Mouse (Mus musculus) right cerebral cortex, postnatal 14 days (tissue): ENCODE data around the gene Slc9a4.
"Not testable (repeated sequence)": the region's sequence is repeated elsewhere in the genome, so short reads cannot be mapped to it uniquely, and the experiment has no call there.

Experiments
- DNase-seq: peaks from one replicate; pipeline ENCODE4 v3.0.0; 2022

The Slc9a4 gene

DNA sequence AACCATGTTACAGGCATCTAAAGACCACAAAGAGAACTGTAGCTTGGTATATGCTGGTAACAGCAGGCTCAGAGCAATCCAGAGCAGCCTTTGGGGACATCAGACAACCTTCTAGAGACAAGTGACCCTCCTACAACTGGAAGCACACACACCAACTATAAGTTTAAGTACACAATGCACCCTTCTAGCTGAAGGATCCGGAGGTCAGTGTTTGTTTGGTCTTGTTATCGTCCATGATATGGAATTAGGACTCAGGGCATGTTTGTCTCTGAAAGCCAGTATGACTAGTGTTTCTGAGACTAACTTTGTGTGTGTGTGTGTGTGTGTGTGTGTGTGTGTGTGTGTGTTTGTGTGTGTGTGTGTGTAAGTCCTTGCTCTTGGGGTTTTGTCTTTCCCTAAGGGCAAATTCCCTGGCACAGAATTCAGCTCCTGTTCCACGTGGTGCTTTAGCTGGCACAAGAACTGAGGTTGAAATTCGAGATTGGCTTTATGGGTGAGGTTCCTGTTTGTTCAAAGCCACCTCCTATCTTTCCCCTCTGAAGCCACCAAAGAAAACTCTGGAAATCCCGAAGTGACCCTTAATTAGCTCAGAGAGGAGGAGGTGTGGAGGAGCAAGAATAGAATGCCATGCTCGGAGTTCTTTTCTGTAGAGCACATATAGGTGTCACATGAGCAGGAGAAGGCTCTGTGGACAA is 71.1 kb downstream of the Slc9a4 start:
- DNase-seq: no peak

DNA sequence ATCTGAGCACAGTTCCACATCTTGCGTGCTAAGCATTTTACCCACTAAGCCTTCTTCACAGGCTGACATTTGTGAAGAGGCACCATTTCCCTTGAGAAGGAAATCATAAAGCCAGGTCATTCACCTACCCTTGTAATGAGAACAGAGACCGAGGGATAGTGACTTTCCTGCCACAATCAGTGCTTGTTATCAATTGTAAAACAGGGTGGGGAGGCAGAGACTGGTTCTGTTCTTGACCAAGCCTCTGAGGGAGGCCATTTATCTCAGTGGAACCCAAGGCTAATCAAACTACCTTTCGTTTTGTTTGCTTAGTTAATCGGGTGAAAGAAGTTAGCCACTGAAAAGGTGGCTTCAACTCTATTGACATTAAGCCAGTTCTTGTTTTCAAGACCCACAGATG is 77.2 kb downstream of the Slc9a4 start:
- no peak for DNase-seq

DNA sequence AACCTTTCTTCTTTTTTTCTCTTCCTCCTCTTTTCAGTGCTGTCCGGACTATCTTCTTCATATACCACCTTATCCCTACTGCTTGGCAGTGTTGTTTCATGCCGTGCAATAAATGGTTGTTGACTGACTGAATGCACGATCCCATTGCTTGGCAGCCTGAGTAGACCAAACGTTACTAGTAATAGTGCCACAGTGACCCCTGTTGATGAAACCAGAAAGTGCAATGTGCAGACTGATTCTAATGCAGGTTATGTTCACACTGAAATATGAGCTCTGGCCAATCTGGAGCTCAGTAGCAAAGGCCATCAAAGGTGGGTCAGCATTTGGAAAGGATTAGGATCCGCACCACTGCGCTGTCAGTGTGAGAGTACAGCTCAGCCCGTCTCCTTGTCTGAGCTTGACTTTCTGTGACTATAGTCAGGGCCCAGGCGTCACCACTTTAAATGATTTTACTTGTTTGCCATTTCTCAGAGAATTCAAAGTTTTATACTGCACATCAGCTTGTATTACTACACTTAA is 78.2 kb downstream of the Slc9a4 start:
- DNase-seq: peak; percentile 72

DNA sequence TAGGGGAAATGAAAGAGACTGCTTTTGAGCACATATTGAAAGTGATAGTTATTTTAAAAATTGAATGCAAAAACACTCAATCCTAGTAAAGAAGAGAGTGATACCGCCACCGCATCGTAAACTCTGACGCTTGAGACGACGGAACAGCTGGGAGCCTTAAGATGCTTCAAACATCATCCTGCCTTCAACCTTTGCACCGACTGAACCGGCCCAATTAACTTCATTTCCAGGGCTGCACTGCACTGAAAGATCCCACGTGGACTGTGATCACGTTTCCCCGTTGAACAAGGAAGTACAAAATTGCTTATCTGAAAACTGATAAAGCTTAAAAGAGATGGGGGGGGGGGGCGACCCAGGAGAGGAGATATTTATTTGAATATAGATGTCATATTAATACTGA is 79.1 kb downstream of the Slc9a4 start:
- DNase-seq: no peak

DNA sequence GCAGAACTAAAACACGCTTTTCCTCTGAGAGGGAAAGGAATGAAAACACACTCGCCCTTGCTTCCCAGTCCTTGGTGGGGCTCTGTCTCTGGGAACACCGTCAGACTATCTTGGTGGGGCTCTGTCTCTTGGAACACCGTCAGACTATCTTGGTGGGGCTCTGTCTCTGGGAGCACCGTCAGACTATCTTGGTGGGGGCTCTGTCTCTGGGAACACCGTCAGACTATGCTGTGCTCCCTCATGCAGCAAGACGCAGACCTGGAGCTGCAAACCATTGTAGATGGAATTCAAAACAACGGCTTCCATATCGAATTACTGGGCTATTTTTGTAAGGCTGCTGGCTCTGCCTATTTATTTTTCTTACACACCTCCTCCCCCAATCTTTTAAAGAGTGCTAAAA is 79.6 kb downstream of the Slc9a4 start:
- DNase-seq: no peak

DNA sequence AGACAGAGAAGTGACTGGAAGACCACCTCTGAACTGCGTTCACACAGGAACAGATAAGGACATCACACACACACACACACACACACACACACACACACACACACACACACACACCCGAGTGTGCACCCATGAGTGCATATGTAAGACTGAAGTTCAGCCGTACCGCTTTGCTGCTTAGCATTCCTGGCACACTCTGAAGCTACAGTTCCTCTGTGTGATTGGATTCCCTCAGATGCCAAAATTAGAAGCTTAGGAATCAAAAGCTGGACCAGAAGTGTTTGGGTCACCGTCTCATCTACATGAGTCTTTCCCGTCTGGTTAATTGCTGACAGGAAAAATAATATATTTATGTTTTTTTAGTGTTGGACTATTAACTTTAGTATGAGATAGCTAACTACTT is 81.0 kb downstream of the Slc9a4 start:
- DNase-seq: no peak

DNA sequence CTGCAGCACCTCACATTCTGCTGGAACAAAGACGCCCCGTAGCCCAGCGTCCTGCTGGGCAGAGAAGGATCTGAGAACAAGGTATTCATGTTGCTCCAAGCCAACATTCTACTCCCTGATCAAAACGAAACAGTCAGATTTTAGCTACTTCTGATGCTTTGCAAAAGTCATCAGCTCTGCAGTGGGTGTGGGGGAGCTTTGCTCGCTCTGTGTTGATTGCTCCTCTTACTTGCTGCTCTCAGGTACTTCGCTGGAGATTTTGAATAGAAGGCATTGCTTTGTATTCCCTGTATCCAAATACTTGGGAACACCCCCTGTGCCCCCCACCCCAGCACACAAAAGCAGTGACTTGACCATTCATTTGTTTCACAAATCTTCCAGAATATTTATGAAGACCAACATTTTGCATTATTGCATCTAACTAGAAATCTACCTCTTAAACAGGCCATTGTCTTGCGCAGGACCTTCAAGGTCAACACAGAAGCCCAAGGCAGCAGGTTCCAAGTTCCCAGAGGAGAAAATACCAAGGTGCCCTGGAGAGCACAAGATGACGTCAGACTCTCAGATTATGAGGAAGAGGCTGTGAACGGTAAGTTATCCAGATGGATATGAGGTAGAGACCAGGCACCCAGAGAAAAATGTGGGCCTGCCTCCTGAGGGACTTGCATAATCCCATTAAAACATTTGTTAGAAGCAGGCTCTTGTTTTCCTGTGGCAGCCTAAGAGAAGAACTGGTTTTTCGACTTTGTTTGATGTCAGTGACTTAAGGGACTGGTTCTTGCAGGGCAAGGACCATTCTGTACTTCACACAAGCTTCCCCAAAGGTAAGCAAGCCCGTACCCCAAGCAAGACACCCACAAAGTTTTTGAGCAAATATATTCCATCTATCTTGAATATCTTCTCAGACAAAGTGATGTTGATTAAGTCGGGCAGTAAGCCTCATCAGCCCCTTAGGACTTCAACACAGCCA is 85.8 kb downstream of the Slc9a4 start:
- no peak for DNase-seq

DNA sequence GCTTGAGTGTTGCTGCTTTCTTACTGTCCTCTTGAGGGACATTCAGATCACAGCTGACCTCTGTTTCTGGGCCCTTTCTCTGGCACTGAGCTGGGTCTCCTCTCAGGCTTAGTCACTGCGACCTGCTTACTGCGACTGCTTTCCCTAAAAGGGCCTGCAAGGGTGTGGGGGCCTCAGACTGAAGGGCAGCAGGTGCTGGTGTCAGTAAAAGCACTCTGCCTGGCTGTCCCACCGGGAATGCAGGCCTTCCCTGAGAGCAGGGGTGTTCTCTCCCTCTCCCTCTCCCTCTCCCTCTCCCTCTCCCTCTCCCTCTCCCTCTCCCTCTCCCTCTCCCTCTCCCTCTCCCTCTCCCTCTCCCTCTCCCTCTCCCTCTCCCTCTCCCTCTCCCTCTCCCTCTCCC is 87.6 kb downstream of the Slc9a4 start:
- not testable (repeated sequence) for DNase-seq

DNA sequence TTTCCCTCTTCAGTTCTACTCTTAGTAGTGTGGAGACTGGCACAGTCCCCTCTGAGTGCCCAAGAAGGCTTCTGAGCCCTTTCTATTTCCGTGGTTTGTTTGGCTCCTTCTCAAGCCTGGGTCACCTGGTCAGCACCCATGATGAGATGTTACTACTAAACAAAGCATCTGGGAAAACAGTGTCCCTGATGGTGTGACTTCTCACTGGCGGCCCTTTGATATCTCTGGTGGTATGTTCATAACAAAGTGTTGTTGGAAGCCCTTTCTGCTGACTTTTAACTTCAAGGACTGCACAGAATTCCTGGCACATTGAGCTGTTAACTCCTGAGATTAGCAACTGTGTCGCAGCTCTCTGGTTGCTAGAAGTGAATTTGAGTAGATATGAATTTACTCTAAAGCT is 90.1 kb downstream of the Slc9a4 start:
- DNase-seq: no peak

DNA sequence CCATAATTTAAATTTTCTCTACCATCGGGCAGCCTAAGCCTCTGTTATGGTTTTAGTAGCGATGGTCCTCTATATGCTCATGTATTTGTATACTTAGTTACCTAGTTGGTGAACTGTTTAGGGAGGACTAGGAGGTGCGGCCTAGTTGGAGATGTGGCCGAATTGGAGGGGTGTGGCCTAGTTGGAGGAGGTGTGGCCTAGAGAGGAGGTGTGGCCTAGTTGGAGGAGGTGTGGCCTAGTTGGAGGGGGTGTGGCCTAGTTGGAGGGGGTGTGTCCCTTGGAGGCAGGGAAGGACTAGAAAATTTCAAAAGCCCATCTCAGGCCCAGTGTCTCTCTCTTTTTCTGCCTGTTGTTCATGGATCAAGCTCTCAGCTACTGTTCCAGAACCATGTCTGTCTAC is 91.6 kb downstream of the Slc9a4 start:
- DNase-seq: no peak

DNA sequence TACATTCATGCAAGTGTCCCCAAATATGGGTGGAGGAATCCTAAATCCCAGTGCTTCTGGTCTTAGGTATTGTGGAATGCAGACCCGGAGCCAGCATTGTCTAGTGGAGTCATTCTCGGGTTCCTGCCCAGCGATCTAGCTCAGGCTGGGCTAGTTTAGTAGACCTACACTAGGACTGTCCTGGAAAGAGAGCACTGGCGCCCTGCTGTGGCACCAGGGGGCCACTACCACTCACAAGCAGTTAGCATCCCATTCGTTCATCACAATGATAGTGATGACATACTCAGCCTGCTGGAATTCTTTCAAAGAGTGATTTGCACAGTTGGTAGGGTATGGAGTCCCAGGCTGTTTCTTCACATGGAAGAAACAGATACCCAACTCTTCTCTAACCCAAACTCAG is 97.4 kb downstream of the Slc9a4 start:
- DNase-seq: no peak
